Mouse (Mus musculus): ENCODE data around the gene Tmem163. TPM values are rescaled to one million over a fixed set of nuclear protein-coding genes. Genes with fewer than 3 reads are reported as not detected.

Tmem163 gene
- 5.9 and 20.5 TPM in 2 replicates for polyA plus RNA-seq (2021; fragmentation: Nextera tagmentation)
- long read RNA-seq, experiment 1, transcript Tmem163-205 (8 exons, 3,488 nt): major isoform, 5 of 11 reads
- long read RNA-seq, experiment 1, partial matches to known transcripts: 3 of 11 reads
- long read RNA-seq, experiment 1, other reads (novel, unspliced or antisense): 3 of 11 reads
- long read RNA-seq, experiment 2, partial matches to known transcripts: 3 of 14 reads
- long read RNA-seq, experiment 2, other reads (novel, unspliced or antisense): 9 of 14 reads

GRCm38 (mm10) chr1:127679498-127680133 is at the start of gene Tmem163:
TSS of gene Tmem163 (minus strand) at chr1:127679548.

GRCm38 (mm10) chr1:127729096-127729495 is 49.7 kb upstream of the Tmem163 start, which contains the start of gene Acmsd:
TSS of gene Acmsd (plus strand) at chr1:127729413.

Other genes starting within 250 kb of the Tmem163 start
- gene Acmsd, start 49.9 kb upstream of the Tmem163 start, polyA plus RNA-seq (2021; fragmentation: Nextera tagmentation): not detected in 2 replicates
- gene Ccnt2, start 94.6 kb upstream of the Tmem163 start, polyA plus RNA-seq (2021; fragmentation: Nextera tagmentation): 18.3 and 18.8 TPM in 2 replicates
- 1.2 TPM in 2 replicates for gene Map3k19, start 175.5 kb upstream of the Tmem163 start, polyA plus RNA-seq (2021; fragmentation: Nextera tagmentation)
- gene Rab3gap1, start 189.2 kb upstream of the Tmem163 start, polyA plus RNA-seq (2021; fragmentation: Nextera tagmentation): 37.9 and 43.0 TPM in 2 replicates

Data from left cerebral cortex, adult 6 months (tissue).